Mouse (Mus musculus): ENCODE measurements around the gene Txk. TPM values are rescaled to one million over a fixed set of nuclear protein-coding genes. Genes with fewer than 3 reads are reported as not detected.

The Txk gene
- polyA plus RNA-seq, 1 experiment = 0.11 TPM

- Histone ChIP-seq H3K36me3 (replicated peaks; ENCODE audit: low read length) (no peaks in the 10 kb centered on the region), H3K4me1 (no peaks in the 10 kb centered on the region), H3K9me3 (peaks cover 21% of the 10 kb centered on the region), H3K4me3 (replicated peaks) (no peak overlapping the region), H3K27me3 (replicated peaks) (peaks cover 2% of the 10 kb centered on the region)
- TF ChIP-seq FLI1 (IDR thresholded peaks at IDR 0.05; ENCODE audit: low read length) = no peak
- TF ChIP-seq GATA1 (IDR thresholded peaks at IDR 0.05; ENCODE audit: borderline replicate concordance, low read length) = no peak
These were observed 50.4 kb downstream of the Txk start for GRCm38 (mm10) chr5:72702202-72702601.

DNA sequence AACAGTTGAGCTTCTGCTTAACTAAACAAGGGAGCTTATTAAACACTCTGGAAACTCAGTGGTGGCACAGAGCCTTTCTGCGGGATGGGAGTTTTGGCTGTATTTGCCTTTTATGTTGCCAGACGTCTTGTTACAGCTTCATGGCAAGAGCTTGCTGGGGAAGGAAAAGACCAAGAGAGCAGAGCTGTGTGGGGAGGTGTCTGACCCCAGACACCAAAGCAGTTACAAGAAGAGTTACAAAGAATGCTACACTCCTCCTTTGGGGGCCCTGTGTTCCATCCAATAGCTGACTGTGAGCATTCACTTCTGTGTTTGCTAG, 53.1 kb downstream of the Txk start:
- TF ChIP-seq FLI1 (IDR thresholded peaks at IDR 0.05; ENCODE audit: low read length) (no peak), GATA1 (IDR thresholded peaks at IDR 0.05; ENCODE audit: borderline replicate concordance, low read length) (no peak)

DNA sequence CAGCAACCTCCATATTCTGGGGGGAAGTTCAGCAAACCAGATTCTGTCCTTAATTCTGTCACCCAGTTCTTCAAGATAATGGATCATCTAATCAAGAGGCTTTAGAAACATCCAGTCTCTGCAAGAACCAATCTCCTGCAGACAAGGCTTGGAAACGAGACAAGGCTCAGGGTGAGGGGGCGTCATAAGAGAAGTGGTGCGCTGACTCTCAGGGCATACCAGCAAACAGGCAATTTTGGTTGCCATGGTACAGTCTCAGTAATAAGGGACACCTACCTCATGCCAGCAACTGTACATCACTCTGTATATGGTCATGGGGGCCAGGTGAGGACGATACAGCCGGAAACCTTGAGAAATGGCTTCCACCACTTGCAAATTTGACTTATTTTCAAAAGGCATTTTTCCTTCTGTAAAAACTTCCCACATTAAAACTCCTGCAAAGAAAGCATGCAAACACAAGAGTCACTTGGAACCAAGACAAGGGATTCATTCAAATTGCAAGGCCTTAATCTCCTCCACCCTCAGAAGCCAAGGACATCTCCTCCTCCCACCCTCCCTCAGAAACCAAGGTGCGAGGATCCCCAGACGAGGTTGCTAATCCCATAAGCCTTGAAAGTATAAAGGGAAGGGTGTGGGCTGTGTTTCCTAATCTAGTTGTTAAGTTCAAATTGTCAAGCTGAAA, 53.6 kb downstream of the Txk start:
- H3K4me3 ChIP-seq (replicated peaks) = no peak overlapping the region

More for the DNA sequence above, 53.1 kb downstream of the Txk start:
- Histone ChIP-seq H3K4me3 (replicated peaks) (no peak overlapping the region), H3K36me3 (replicated peaks; ENCODE audit: low read length) (no peaks in the 10 kb centered on the region), H3K9me3 (peaks cover 5% of the 10 kb centered on the region), H3K4me1 (no peaks in the 10 kb centered on the region), H3K27me3 (replicated peaks) (peaks cover 8% of the 10 kb centered on the region)

DNA sequence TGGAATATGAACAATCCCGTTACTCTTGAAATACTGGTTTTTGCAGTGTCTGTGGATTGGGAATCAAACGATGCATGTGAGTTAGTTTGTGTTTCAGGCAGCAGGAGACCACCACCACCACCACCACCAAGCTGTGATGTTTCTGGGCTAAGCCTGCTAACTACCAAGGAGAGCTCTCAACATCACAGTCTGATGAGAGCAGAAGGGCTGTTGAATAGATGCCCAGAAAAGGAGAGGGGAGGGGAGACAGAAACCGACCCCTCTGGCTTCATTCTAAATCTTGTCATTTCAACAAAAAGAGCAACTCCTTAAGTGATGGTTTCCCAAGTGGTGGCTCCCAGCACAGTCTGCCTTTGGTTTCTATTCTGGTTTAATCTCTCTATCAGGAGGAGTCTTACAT, 54.2 kb downstream of the Txk start:
- H3K4me1 ChIP-seq = no peaks in the 10 kb centered on the region
- H3K27me3 ChIP-seq (replicated peaks) = peaks cover 8% of the 10 kb centered on the region
- H3K4me3 ChIP-seq (replicated peaks) = no peak overlapping the region
- no peak for TF ChIP-seq GATA1 (IDR thresholded peaks at IDR 0.05; ENCODE audit: borderline replicate concordance, low read length)
- no peak for TF ChIP-seq FLI1 (IDR thresholded peaks at IDR 0.05; ENCODE audit: low read length)
- H3K9me3 ChIP-seq = peaks cover 3% of the 10 kb centered on the region; the same call in 1 of the 2 replicates
- H3K36me3 ChIP-seq (replicated peaks; ENCODE audit: low read length) = no peaks in the 10 kb centered on the region

More for the DNA sequence above, 53.6 kb downstream of the Txk start:
- peaks cover 8% of the 10 kb centered on the region for H3K27me3 ChIP-seq (replicated peaks)
- H3K36me3 ChIP-seq (replicated peaks; ENCODE audit: low read length) = no peaks in the 10 kb centered on the region
- TF ChIP-seq GATA1 (IDR thresholded peaks at IDR 0.05; ENCODE audit: borderline replicate concordance, low read length) (no peak), FLI1 (IDR thresholded peaks at IDR 0.05; ENCODE audit: low read length) (no peak)
- H3K4me1 ChIP-seq = no peaks in the 10 kb centered on the region
- peaks cover 3% of the 10 kb centered on the region; the same call in 1 of the 2 replicates for H3K9me3 ChIP-seq

GRCm38 (mm10) chr5:72696491-72696890, 56.1 kb downstream of the Txk start:
- Histone ChIP-seq H3K9me3 (peaks cover 2% of the 10 kb centered on the region), H3K27me3 (replicated peaks) (peaks cover 8% of the 10 kb centered on the region), H3K4me3 (replicated peaks) (no peak overlapping the region), H3K36me3 (replicated peaks; ENCODE audit: low read length) (no peaks in the 10 kb centered on the region), H3K4me1 (no peaks in the 10 kb centered on the region)
- TF ChIP-seq FLI1 (IDR thresholded peaks at IDR 0.05; ENCODE audit: low read length) (no peak), GATA1 (IDR thresholded peaks at IDR 0.05; ENCODE audit: borderline replicate concordance, low read length) (no peak)

DNA sequence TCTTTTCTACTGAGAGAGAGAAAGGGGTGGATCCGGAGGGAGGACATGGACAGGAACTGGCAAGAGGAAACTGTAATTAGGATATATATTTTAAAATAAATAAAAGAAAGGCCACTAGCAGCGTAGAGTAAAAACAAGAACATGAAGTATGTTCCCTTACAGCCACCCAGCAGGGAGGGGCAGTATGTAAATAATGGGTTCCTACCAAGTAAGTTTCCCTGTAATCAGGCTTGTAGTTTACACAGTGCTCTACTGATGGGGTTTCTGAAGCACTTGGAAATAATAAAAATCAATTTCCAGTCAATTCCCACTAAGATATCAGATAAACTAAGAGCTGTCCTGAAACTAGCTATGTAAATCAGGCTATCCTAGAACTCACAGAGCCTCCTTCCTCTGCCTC, 57.9 kb downstream of the Txk start:
- H3K4me1 ChIP-seq = no peaks in the 10 kb centered on the region
- H3K9me3 ChIP-seq = no peaks in the 10 kb centered on the region; the same call in 1 of the 2 replicates
- H3K4me3 ChIP-seq (replicated peaks) = no peak overlapping the region
- H3K36me3 ChIP-seq (replicated peaks; ENCODE audit: low read length) = no peaks in the 10 kb centered on the region
- TF ChIP-seq FLI1 (IDR thresholded peaks at IDR 0.05; ENCODE audit: low read length) (no peak), GATA1 (IDR thresholded peaks at IDR 0.05; ENCODE audit: borderline replicate concordance, low read length) (no peak)
- peaks cover 8% of the 10 kb centered on the region for H3K27me3 ChIP-seq (replicated peaks)

DNA sequence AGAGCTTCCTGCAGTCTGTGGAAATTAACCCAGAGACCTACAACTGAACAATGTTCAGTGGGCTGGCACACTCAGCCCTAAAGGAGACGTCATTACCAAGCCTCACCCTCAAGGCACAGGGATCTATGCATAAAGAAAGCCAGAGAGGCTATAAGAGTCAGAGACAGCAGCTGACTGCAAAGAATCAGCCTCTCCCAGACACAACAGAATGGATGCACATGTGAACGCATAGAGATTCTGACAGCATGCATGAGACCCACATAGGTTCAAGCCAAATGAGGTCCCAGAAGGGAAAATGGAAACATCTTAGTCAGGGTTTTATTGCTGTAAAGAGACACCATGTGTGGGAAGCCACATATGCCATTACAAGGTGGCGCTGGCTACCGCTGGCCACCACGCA, 62.1 kb downstream of the Txk start:
- no peaks in the 10 kb centered on the region for H3K27me3 ChIP-seq (replicated peaks)
- no peaks in the 10 kb centered on the region for H3K36me3 ChIP-seq (replicated peaks; ENCODE audit: low read length)
- H3K4me3 ChIP-seq (replicated peaks) = no peak overlapping the region
- H3K4me1 ChIP-seq = no peaks in the 10 kb centered on the region
- no peaks in the 10 kb centered on the region; the same call in 1 of the 2 replicates for H3K9me3 ChIP-seq
- TF ChIP-seq GATA1 (IDR thresholded peaks at IDR 0.05; ENCODE audit: borderline replicate concordance, low read length) = no peak
- no peak for TF ChIP-seq FLI1 (IDR thresholded peaks at IDR 0.05; ENCODE audit: low read length)

- Histone ChIP-seq H3K27me3 (replicated peaks) (no peaks in the 10 kb centered on the region), H3K36me3 (replicated peaks; ENCODE audit: low read length) (no peaks in the 10 kb centered on the region), H3K9me3 (no peaks in the 10 kb centered on the region; the same call in 1 of the 2 replicates), H3K4me3 (replicated peaks) (no peak overlapping the region), H3K4me1 (no peaks in the 10 kb centered on the region)
- no peak for TF ChIP-seq GATA1 (IDR thresholded peaks at IDR 0.05; ENCODE audit: borderline replicate concordance, low read length)
- TF ChIP-seq FLI1 (IDR thresholded peaks at IDR 0.05; ENCODE audit: low read length) = no peak
These were observed 63.0 kb downstream of the Txk start for GRCm38 (mm10) chr5:72689556-72689955.

- TF ChIP-seq FLI1 (IDR thresholded peaks at IDR 0.05; ENCODE audit: low read length) = no peak
- TF ChIP-seq GATA1 (IDR thresholded peaks at IDR 0.05; ENCODE audit: borderline replicate concordance, low read length) = no peak
- Histone ChIP-seq H3K4me3 (replicated peaks) (no peak overlapping the region), H3K36me3 (replicated peaks; ENCODE audit: low read length) (no peaks in the 10 kb centered on the region), H3K9me3 (peaks cover 17% of the 10 kb centered on the region), H3K4me1 (no peaks in the 10 kb centered on the region), H3K27me3 (replicated peaks) (peaks cover 2% of the 10 kb centered on the region)
These were observed 71.1 kb downstream of the Txk start for GRCm38 (mm10) chr5:72681451-72681850.

GRCm38 (mm10) chr5:72674994-72675542, 77.5 kb downstream of the Txk start:
- H3K36me3 ChIP-seq (replicated peaks; ENCODE audit: low read length) = no peaks in the 10 kb centered on the region
- H3K9me3 ChIP-seq = peaks cover 12% of the 10 kb centered on the region
- H3K4me3 ChIP-seq (replicated peaks) = no peak overlapping the region
- no peak for TF ChIP-seq GATA1 (IDR thresholded peaks at IDR 0.05; ENCODE audit: borderline replicate concordance, low read length)
- TF ChIP-seq FLI1 (IDR thresholded peaks at IDR 0.05; ENCODE audit: low read length) = no peak
- H3K4me1 ChIP-seq = no peaks in the 10 kb centered on the region
- peaks cover 2% of the 10 kb centered on the region for H3K27me3 ChIP-seq (replicated peaks)
